Mouse (Mus musculus) 416B (cell line): ENCODE results near the gene Agap1.

Experiments used
- DNase-seq: peaks from one replicate; pipeline ENCODE4 v3.0.0; 2011; ENCODE audit warnings: low read depth

The Agap1 gene

DNA sequence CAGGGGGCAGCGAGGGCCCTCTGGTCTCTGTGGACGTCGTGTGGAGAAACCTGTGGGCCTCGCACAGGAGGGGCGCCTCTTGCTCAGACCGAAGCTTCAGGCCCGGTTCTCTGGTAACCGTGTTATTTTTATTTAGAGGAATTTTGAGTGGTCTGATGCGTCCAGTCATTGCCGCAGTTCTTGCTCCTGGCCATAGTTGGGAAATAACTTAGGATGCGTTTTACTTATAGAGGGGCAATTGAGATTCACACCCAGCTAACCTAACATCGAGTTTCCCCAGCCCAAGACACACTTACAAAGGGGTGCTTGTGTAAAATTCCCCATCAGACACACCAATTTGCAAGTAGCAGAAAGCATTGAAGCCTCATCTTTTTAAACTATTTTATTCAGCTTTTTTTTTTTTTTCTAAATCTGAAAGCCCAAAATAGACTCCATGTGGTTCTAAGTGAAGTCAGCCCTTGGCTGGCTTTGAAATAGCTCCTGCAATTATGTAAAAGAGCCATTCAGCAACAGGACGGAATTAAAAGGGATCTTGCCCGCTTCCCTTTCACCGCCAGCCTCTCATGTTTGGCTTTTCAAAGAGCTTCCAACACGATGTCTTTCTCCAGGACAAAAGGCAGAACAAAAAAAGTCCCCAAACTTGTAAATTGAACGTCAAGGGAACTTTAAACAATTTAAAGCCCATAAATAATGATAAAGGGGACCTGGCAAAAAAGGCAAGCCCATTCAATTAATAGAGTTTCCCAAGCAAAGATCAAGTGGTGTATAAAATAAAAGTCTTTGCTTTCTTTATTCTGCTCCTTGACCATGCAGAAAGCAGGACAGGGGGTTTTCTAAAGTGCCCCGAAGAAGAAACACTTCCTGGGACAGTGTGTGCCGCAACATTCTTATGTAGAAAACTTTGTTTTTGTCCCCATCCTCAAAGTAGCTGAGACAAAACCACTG lies 480.0 kb downstream of the Agap1 start:
- DNase-seq: no peak

DNA sequence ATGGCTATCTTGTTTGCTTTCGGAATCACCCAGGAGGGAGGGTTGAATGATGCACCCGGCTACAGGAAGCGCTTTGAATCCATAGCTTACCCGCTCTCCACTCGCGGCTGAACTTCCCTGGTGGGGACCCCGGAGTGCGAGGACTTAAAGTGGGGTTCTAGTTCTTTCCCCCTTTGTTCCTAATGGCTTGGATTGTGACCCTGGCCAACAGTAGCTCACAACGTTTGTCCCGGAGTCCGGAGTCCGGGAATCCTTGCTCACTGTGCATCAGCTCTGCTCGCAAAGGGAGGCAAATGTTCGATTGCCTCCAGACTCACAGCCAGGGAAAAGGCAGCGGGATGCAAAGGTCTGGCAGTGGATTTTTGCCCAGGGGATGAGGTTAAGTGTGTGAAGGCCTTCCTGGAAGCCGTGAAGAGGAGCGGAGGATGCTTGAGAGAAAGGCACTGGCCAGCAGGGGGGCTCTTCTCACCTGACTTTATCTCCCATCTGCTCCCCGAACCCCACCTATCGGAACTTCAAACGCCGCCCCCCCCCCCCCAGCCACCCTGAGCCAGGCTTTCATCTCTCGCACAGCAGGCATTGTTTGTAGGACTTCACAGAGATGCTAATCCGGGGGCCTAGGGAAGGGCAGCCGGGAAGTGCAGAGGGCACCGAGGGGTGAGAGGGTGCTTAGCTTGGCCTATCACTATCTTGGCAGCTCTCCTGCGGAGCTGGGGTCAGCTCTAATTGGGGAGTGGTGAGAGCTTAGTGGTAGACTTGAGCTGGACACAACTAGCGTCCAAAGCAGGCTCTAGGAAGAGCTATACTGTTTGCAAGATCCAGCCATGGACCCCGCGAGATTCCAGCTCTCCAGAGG lies 481.1 kb downstream of the Agap1 start:
- no peak for DNase-seq

DNA sequence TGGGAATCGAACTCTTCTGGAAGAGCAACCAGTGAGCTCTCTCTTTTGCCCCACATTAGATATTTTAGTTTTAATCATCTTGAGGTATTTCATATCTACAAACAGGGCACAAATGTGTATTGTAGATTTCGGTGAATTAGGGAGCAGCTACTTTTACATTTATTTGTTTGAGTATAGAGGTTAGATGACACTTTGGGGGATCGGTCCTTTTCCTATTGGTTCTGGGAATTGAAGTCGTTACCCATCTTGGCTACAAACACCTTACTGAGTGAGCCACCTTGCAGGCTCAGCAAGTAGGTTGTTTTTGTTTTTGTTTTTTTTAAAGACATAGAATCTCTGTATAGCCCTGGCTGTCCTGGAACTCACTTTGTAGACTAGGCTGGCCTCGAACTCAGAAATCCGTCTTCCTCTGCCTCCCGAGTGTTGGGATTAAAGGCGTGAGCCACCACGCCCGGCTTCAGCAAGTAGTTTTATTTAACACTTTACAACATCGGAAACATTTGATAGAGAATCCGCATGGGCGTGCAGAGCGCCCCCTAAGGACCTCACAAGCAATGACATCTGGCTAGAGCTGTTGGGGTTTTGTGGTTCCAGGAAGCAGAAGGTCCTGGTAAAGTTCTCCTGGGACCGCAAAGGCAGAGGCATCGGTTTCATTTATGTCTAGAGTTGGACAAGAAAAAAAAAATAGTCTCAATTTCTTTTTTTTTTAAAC lies 484.4 kb downstream of the Agap1 start:
- DNase-seq: peak; percentile 84

DNA sequence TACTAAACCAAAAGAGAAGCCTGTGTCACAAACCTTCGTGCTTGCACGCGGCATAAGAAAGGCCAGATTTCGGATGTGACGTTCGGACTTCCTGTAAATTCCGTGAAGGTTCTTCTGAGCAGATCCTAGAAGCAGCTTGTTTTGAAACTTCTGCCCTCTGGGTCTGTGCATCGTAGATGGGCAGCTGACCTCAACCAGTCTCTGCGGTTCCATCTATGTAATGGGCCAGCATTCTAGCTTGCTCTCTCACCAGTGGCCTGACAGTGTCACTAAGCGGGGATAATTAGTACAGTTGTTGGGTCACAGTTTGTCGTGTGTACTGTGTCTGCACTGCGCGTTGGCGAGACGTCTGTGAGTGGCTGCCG lies 485.0 kb downstream of the Agap1 start:
- no peak for DNase-seq

DNA sequence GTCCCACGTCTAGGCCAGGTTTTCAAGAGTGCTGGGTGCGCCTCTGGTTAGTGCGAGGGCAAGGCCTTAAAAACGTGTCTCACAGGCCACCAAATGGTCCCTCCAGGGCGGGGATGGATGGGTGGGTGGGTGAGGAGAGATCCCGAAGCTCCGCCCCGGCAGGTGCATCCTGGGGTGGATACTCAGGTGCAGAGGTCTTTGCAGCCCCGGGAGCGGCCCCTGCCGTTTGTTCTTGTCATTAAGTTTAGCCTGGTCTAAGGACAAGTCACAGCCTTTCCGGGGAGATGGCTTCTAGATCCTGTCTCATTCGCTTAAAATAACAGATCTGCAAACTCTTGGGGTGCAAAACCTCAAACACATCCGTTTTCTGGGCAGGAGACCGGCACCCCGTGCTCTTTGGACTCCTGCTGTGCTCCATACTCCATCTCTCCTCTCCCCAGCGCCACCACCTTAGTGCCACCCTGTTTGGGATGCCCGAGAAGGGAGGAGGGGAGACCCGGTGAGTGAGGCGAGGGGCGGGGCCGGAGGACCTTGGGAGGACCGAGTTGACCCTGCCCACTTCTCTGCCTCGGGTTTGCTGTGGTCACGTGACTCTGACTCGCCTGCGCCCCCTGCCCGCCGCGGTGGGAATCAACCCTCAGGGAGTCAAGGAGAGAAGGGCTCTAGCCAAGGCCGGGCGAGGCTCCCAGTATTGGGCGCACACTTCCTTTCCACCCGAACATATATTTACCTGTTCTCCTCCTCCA lies 485.5 kb downstream of the Agap1 start:
- DNase-seq: peak; percentile 95

DNA sequence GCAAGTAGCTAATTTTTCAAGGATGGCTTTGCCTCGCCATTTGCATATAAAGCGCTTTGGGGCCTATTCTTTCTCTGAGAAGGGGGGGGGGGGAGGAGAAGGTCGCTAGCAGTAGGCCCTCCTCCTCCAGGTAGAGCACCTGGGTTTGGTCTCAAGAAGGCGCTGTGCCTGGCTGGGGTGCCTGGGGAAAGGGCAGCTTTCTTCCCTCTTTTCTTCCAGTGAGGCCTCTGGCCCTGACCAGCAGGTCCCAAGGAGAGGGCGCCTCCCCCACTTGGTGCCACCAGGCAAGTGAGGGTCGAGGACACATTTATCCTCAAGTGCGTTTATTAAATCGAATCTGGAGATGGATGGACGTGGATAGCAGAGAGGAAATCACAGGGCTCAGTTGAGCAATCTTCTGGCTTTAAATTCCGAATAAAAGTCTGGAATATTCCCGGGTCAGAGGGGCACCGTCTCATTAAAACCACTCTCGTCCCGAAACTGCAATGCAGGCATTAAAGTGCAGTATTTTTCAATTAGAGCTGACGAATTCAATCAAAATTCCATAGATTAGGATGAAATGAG lies 486.4 kb downstream of the Agap1 start:
- DNase-seq: no peak

DNA sequence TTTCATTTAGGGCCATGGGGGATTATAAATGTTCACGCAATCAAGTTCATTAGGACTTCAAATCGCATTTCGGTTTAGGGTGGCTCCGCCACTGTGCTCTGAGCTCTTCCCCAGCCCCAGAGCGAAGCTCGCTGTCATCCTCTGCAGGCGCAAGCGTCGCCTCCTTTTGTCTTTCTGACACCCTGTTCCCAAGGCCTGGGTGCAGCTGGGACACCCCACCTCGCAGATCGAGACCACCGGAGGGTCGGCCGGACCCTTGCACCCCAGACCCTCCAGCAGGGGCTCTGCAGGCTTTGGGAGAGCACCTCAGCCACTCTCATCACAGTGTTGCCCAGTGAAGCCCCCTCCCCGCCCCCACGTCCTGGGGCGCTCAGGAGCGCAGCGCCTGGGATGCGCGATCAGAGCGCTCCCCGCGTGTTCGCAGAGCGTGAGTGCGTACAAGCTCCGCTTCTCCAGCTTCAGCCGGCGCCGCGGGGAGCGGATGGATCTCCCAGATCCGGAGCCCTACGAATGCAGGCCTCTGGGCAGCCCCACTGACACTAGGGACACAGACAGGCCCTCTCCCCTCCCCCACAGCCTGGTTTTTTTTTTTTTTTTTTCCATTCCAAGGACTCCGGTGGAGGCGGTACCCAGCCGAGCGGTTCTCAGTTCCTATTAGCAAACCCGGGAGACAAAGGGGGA lies 487.2 kb downstream of the Agap1 start:
- DNase-seq: no peak

DNA sequence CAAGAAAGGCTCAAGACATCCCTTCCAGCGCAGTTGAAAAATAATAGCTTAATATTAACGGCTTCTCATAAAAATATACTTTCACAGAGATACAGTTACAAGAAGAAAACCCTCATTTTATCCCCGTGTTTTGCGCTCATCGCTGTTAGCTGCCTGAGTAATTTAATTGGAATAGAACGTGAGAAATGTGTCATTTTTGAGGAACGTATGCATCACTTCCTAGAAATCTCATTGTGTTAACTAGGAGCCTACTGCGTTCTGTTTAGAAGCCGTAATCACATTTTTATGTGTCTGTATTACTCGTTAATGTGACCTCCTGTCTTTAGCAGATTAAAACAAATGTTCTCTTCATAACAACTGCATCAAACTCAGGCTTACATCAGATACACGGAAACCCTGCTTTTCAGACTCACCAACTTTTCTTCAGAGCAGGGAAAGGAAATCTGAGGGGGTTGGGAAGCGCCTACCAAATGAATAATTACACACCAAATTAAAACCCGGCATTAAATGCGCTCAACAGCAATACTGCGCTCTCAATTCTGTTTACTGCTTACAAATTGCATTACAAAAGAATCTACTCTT lies 487.9 kb downstream of the Agap1 start:
- DNase-seq: no peak

DNA sequence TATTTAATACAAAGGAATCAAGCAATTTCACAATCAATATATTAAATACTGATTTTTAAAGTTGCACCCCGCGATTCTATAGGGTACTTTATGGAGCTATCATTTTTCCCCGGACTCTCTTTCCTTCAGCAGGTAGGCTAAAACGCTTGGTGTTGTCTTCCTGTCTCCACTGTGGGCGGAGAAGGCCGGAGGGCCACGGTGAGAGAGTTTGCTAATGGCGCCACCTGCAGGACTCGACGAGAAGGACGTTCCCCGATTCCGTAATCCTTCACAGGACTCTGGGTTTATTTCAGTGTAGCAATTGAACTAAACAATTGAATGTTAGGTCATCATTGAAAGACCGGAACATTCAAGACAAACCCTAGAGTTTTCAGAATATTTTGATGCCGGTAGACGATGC lies 488.6 kb downstream of the Agap1 start:
- DNase-seq: peak; percentile 80
